Comparison of ENCODE assay signal across 22 mouse cellular contexts in the genomic region with DNA sequence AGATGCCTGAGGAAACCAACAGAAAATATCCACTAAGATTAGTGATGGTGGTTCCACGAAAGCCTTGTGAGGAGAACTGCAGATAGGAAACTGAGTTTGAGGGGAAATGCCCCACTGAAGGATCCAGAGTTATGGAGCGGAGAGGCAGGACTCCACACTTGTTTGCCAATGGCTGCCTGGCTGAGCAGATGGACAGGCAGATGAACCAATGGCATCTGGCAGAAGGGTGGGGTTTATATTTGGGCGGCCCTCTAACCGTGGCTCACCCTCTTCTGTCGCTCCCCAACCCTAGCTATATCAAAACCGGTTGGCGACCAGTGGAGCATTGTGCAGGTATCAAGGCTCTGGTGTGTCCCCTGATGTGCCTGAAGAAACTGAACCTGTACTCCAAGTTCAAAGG. TPM values are rescaled to one million over a fixed set of nuclear protein-coding genes. Genes with fewer than 3 reads are reported as not detected.
DNase-seq lines count a peak whose midpoint lies in the region; ATAC-seq and TF ChIP-seq lines count a peak whose summit lies in the region.
"Had no signal": no experiment of that assay in that cellular context is flagged by ENCODE, and none has a peak within 500 bp of the region (broad histone marks: within the 10 kb centered on the region; RNA-seq: fewer than 3 reads in every experiment).

No protein-coding gene starts in this region.

- TF ChIP-seq EP300 in heart, adult 2 months (IDR thresholded peaks at IDR 0.05; ENCODE audit: insufficient read depth, low read depth, low read length) = no peak
- no peak for TF ChIP-seq EP300 in ES-Bruce4 (IDR thresholded peaks at IDR 0.05; ENCODE audit: insufficient read depth, low read depth, low read length)

- TF ChIP-seq POLR2A in heart, adult 2 months (IDR thresholded peaks at IDR 0.05; ENCODE audit: insufficient read depth, low read depth, low read length) = no peak
- no peak for TF ChIP-seq POLR2A in ES-Bruce4 (IDR thresholded peaks at IDR 0.05; ENCODE audit: insufficient read depth, low read length)

- 68% methylated on average over 7 of the region's 7 CpGs for WGBS in heart, embryonic 10.5 days
- WGBS in heart, adult 2 months = 78% methylated on average over 7 of the region's 7 CpGs
- WGBS in hindbrain, embryonic 16.5 days = 79% methylated on average over 7 of the region's 7 CpGs
- 86% methylated on average over 7 of the region's 7 CpGs for WGBS in hindbrain, embryonic 10.5 days
- WGBS in forebrain, embryonic 16.5 days = 85% methylated on average over 7 of the region's 7 CpGs

- no peak for DNase-seq in heart, embryonic 10.5 days (ENCODE audit: low spot score)
- DNase-seq in heart, adult 2 months = no peak
- no peak for DNase-seq in hindbrain, embryonic 10.5 days (ENCODE audit: low spot score)
- no peak for DNase-seq in kidney, postnatal 36 days
- DNase-seq: cerebellum, postnatal 36 days; gastrocnemius, adult 2 months; heart, postnatal 36 days; liver, postnatal 0 days; lung, postnatal 14 days; spleen, adult 18-20 months; thymus, postnatal 25 days had no signal

- peak overlapping the region; percentile 7; the same call in 1 of the 2 replicates for H3K4me3 ChIP-seq in heart, embryonic 10.5 days
- H3K4me3 ChIP-seq in heart, adult 2 months = no peak overlapping the region
- peak overlapping the region; percentile 14; the same call in 1 of the 2 replicates for H3K4me3 ChIP-seq in hindbrain, embryonic 16.5 days (ENCODE audit: low read length)
- H3K4me3 ChIP-seq in hindbrain, embryonic 10.5 days = no peak overlapping the region; the same call in 1 of the 2 replicates
- H3K4me3 ChIP-seq in ES-Bruce4 (ENCODE audit: low read depth, low read length) = peak overlapping the region; percentile 47
- no peak overlapping the region for H3K4me3 ChIP-seq in forebrain, embryonic 16.5 days (replicated peaks; ENCODE audit: low read length)
- H3K4me3 ChIP-seq: erythroblast, embryonic 14.5 days; gastrocnemius, adult 2 months; layer of hippocampus, adult 2 months; left cerebral cortex, adult 2 months had no signal

- H3K36me3 ChIP-seq in heart, embryonic 10.5 days = no peaks in the 10 kb centered on the region
- H3K36me3 ChIP-seq in heart, adult 2 months (ENCODE audit: control insufficient read depth, insufficient read depth, low read length) = no peaks in the 10 kb centered on the region
- H3K36me3 ChIP-seq in hindbrain, embryonic 16.5 days (ENCODE audit: control insufficient read depth, insufficient read depth, low read length) = no peaks in the 10 kb centered on the region
- H3K36me3 ChIP-seq in hindbrain, embryonic 10.5 days = no peaks in the 10 kb centered on the region
- no peaks in the 10 kb centered on the region for H3K36me3 ChIP-seq in ES-Bruce4 (ENCODE audit: control insufficient read depth, insufficient read depth, low read length, poor library complexity, severe bottlenecking)
- no peaks in the 10 kb centered on the region for H3K36me3 ChIP-seq in forebrain, embryonic 16.5 days (ENCODE audit: control insufficient read depth, insufficient read depth)

- peaks cover 7% of the 10 kb centered on the region; the same call in 1 of the 2 replicates for H3K4me1 ChIP-seq in heart, embryonic 10.5 days
- H3K4me1 ChIP-seq in heart, adult 2 months (ENCODE audit: control insufficient read depth, insufficient read depth, low read length) = peaks cover 1% of the 10 kb centered on the region
- no peaks in the 10 kb centered on the region for H3K4me1 ChIP-seq in hindbrain, embryonic 16.5 days (ENCODE audit: control insufficient read depth, insufficient read depth, low read depth, low read length)
- peaks cover 13% of the 10 kb centered on the region for H3K4me1 ChIP-seq in hindbrain, embryonic 10.5 days (replicated peaks)
- H3K4me1 ChIP-seq in ES-Bruce4 (ENCODE audit: control insufficient read depth, insufficient read depth, low read length) = no peaks in the 10 kb centered on the region
- no peaks in the 10 kb centered on the region for H3K4me1 ChIP-seq in forebrain, embryonic 16.5 days (replicated peaks; ENCODE audit: control insufficient read depth, insufficient read depth, low read length)

- ATAC-seq in hindbrain, embryonic 16.5 days = no peak
- ATAC-seq in erythroid progenitor cell, adult 5-6 weeks (replicated peaks; ENCODE audit: low FRiP score, poor library complexity, severe bottlenecking) = 0 out of 2 replicates have a peak, but pooled peaks have one; percentile 35
- ATAC-seq in forebrain, embryonic 16.5 days = no peak
- ATAC-seq: intestine, postnatal 0 days; liver, postnatal 0 days had no signal

- H3K27me3 ChIP-seq in heart, embryonic 10.5 days (ENCODE audit: insufficient read depth, poor library complexity, severe bottlenecking) = no peaks in the 10 kb centered on the region
- H3K27me3 ChIP-seq in heart, adult 2 months (ENCODE audit: control insufficient read depth, insufficient read depth, low read length) = no peaks in the 10 kb centered on the region
- no peaks in the 10 kb centered on the region for H3K27me3 ChIP-seq in hindbrain, embryonic 16.5 days (replicated peaks; ENCODE audit: control insufficient read depth, insufficient read depth, low read length)
- H3K27me3 ChIP-seq in hindbrain, embryonic 10.5 days (ENCODE audit: insufficient read depth, poor library complexity, severe bottlenecking) = no peaks in the 10 kb centered on the region
- no peaks in the 10 kb centered on the region for H3K27me3 ChIP-seq in ES-Bruce4 (ENCODE audit: control insufficient read depth, insufficient read depth, low read length, poor library complexity, severe bottlenecking)
- H3K27me3 ChIP-seq in forebrain, embryonic 16.5 days (replicated peaks; ENCODE audit: control insufficient read depth, insufficient read depth, low read length) = no peaks in the 10 kb centered on the region

- no peak overlapping the region; the same call in 1 of the 2 replicates for H3K4me2 ChIP-seq in hindbrain, embryonic 16.5 days (ENCODE audit: low read length)
- no peak overlapping the region for H3K4me2 ChIP-seq in forebrain, embryonic 16.5 days (ENCODE audit: low read length)

- H3K9ac ChIP-seq in heart, adult 2 months (ENCODE audit: low read depth, low read length) = no peak overlapping the region
- H3K9ac ChIP-seq in hindbrain, embryonic 16.5 days (ENCODE audit: low read depth, low read length) = no peak overlapping the region
- no peak overlapping the region for H3K9ac ChIP-seq in ES-Bruce4 (ENCODE audit: low read depth, poor library complexity, severe bottlenecking)
- H3K9ac ChIP-seq in forebrain, embryonic 16.5 days (replicated peaks; ENCODE audit: low read depth, low read length) = no peak overlapping the region
- H3K9ac ChIP-seq: liver, postnatal 0 days had no signal

- no peak overlapping the region for H3K27ac ChIP-seq in heart, embryonic 10.5 days
- no peak overlapping the region for H3K27ac ChIP-seq in heart, adult 2 months
- H3K27ac ChIP-seq in hindbrain, embryonic 16.5 days (ENCODE audit: low read depth, low read length) = no peak overlapping the region
- H3K27ac ChIP-seq in hindbrain, embryonic 10.5 days = no peak overlapping the region
- H3K27ac ChIP-seq in ES-Bruce4 (ENCODE audit: insufficient read depth, low read length) = no peak overlapping the region
- no peak overlapping the region for H3K27ac ChIP-seq in forebrain, embryonic 16.5 days (ENCODE audit: low read length)
- H3K27ac ChIP-seq: gastrocnemius, adult 2 months; kidney, postnatal 0 days; layer of hippocampus, adult 2 months; left cerebral cortex, adult 2 months had no signal

- intact Hi-C loops in heart, adult 2 months (cut with DNase I) = no loop called here

- no peak for TF ChIP-seq CTCF in heart, adult 2 months (IDR thresholded peaks at IDR 0.05)
- no peak for TF ChIP-seq CTCF in ES-Bruce4 (IDR thresholded peaks at IDR 0.05; ENCODE audit: low read depth, low read length)

- H3K9me3 ChIP-seq in heart, embryonic 10.5 days = no peaks in the 10 kb centered on the region
- no peaks in the 10 kb centered on the region for H3K9me3 ChIP-seq in hindbrain, embryonic 16.5 days (ENCODE audit: control insufficient read depth, low read length)
- peaks cover 6% of the 10 kb centered on the region for H3K9me3 ChIP-seq in hindbrain, embryonic 10.5 days
- H3K9me3 ChIP-seq in ES-Bruce4 (replicated peaks; ENCODE audit: control insufficient read depth, insufficient read depth, low read length, poor library complexity, severe bottlenecking) = no peaks in the 10 kb centered on the region
- no peaks in the 10 kb centered on the region for H3K9me3 ChIP-seq in forebrain, embryonic 16.5 days (ENCODE audit: control insufficient read depth, low read length)

- H3K79me2 ChIP-seq in heart, adult 2 months (replicated peaks; ENCODE audit: control insufficient read depth, insufficient read depth, low read length) = no peaks in the 10 kb centered on the region

RNA-seq across cellular contexts. Expression of a gene that starts 12.4 kb away (rescaled TPM):
- polyA plus RNA-seq in heart, embryonic 10.5 days (2016; fragmentation: Nextera tagmentation; extraction: Ambion mirVana) = 0.18 and 0.28 TPM in 2 replicates
- 1 to 10 TPM; 1.8 to 3.2 TPM for total RNA-seq in heart, adult 2 months (2021)
- polyA plus RNA-seq in heart, adult 2 months (2012; rRNA removed) = 2.0 and 2.8 TPM in 2 replicates
- 0.26 and 0.41 TPM in 2 replicates for polyA plus RNA-seq in hindbrain, embryonic 16.5 days (2015; fragmentation: Nextera tagmentation; extraction: Ambion mirVana)
- polyA plus RNA-seq in hindbrain, embryonic 10.5 days (2016; fragmentation: Nextera tagmentation; extraction: Ambion mirVana) = 0.35 and 0.58 TPM in 2 replicates
- polyA plus RNA-seq in ES-Bruce4 (2011; ENCODE audit: insufficient read depth, insufficient read length, low read depth, missing spikeins) = 3.8 and 3.9 TPM in 2 replicates
- not detected in 2 replicates for total RNA-seq in erythroid progenitor cell, adult 5-6 weeks (2015; ENCODE audit: low replicate concordance)
- total RNA-seq in erythroid progenitor cell, adult 5-6 weeks (2017; ENCODE audit: low replicate concordance) = 0.26 TPM in 1 of 2 replicates, not detected in the other
- 0.16 and 0.18 TPM in 2 replicates for polyA plus RNA-seq in forebrain, embryonic 16.5 days (2015; fragmentation: Nextera tagmentation; extraction: Ambion mirVana)
- polyA plus RNA-seq: erythroblast, embryonic 14.5 days had no signal

RNA-seq across cellular contexts. Expression of a gene that starts 29.5 kb away (rescaled TPM):
- 0.13 TPM in 1 of 2 replicates, not detected in the other for polyA plus RNA-seq in heart, embryonic 10.5 days (2016; fragmentation: Nextera tagmentation; extraction: Ambion mirVana)
- total RNA-seq in heart, adult 2 months (2021) = under 1 TPM; 0.30 to 0.42 TPM
- 0.15 and 0.23 TPM in 2 replicates for polyA plus RNA-seq in heart, adult 2 months (2012; rRNA removed)
- not detected in 2 replicates for polyA plus RNA-seq in hindbrain, embryonic 16.5 days (2015; fragmentation: Nextera tagmentation; extraction: Ambion mirVana)
- polyA plus RNA-seq in hindbrain, embryonic 10.5 days (2016; fragmentation: Nextera tagmentation; extraction: Ambion mirVana) = not detected in 2 replicates
- polyA plus RNA-seq in ES-Bruce4 (2011; ENCODE audit: insufficient read depth, insufficient read length, low read depth, missing spikeins) = not detected in 2 replicates
- total RNA-seq in erythroid progenitor cell, adult 5-6 weeks (2015; ENCODE audit: low replicate concordance) = not detected in 2 replicates
- total RNA-seq in erythroid progenitor cell, adult 5-6 weeks (2017; ENCODE audit: low replicate concordance) = 0.64 and 3.6 TPM in 2 replicates
- polyA plus RNA-seq in forebrain, embryonic 16.5 days (2015; fragmentation: Nextera tagmentation; extraction: Ambion mirVana) = not detected in 2 replicates
- total RNA-seq: gastrocnemius, adult 2 months; granulocyte monocyte progenitor cell, adult 5-6 weeks had no signal
- polyA plus RNA-seq: limb, embryonic 11.5 days had no signal

Comparison
In these comparisons a context has a peak if more than half of its experiments do, and no peak if none do; other contexts are left out.
1. H3K4me3 ChIP-seq: peak in heart, embryonic 10.5 days (single experiment), hindbrain, embryonic 16.5 days (single experiment) and ES-Bruce4 (single experiment); none in heart, adult 2 months (single experiment), hindbrain, embryonic 10.5 days (single experiment) and forebrain, embryonic 16.5 days (single experiment).